Mouse (Mus musculus) MEL-GATA-1-ER (cell line): Measurements from ENCODE around the gene Rictor.
"Not testable (repeated sequence)": the region's sequence is repeated elsewhere in the genome, so short reads cannot be mapped to it uniquely, and the experiment has no call there.

Source experiments
- DNase-seq: peaks from one replicate; pipeline ENCODE4 v3.0.0-alpha.2; 2012; ENCODE audit warnings: low read depth; ENCODE audit errors: extremely low read depth

Gene Rictor

GRCm38 (mm10) chr15:6733076-6733475 lies 24.9 kb downstream of the Rictor start:
- no peak for DNase-seq

GRCm38 (mm10) chr15:6739180-6739579 lies 31.0 kb downstream of the Rictor start:
- DNase-seq = no peak

GRCm38 (mm10) chr15:6742337-6743025 lies 34.3 kb downstream of the Rictor start:
- no peak for DNase-seq

- no peak for DNase-seq
Measured at GRCm38 (mm10) chr15:6743723-6744122, 35.5 kb downstream of the Rictor start.

GRCm38 (mm10) chr15:6746301-6746983 lies 38.3 kb downstream of the Rictor start:
- DNase-seq = not testable (repeated sequence)

GRCm38 (mm10) chr15:6747001-6747400 lies 38.8 kb downstream of the Rictor start:
- no peak for DNase-seq

GRCm38 (mm10) chr15:6754400-6754799 lies 46.2 kb downstream of the Rictor start:
- DNase-seq = no peak

GRCm38 (mm10) chr15:6772265-6772664 lies 64.1 kb downstream of the Rictor start:
- DNase-seq = no peak

- DNase-seq = no peak
Measured at GRCm38 (mm10) chr15:6786212-6786611, 78.0 kb downstream of the Rictor start.

- DNase-seq = no peak
Measured at GRCm38 (mm10) chr15:6787236-6787635, 79.1 kb downstream of the Rictor start.

- no peak for DNase-seq
Measured at GRCm38 (mm10) chr15:6790011-6790410, 81.8 kb downstream of the Rictor start.

GRCm38 (mm10) chr15:6791648-6792047 lies 83.5 kb downstream of the Rictor start:
- no peak for DNase-seq

- no peak for DNase-seq
Measured at GRCm38 (mm10) chr15:6792846-6793245, 84.7 kb downstream of the Rictor start.

- DNase-seq = not testable (repeated sequence)
Measured at GRCm38 (mm10) chr15:6801212-6801611, 93.0 kb downstream of the Rictor start.

- no peak for DNase-seq
Measured at GRCm38 (mm10) chr15:6815807-6816206, 107.6 kb downstream of the Rictor start.

GRCm38 (mm10) chr15:6840199-6840598 lies 132.0 kb downstream of the Rictor start:
- peak; percentile 8 for DNase-seq

GRCm38 (mm10) chr15:6849851-6850250 lies 141.7 kb downstream of the Rictor start:
- no peak for DNase-seq
